Mouse (Mus musculus) CH12.LX (cell line): Measurements from ENCODE around the gene Gm36028. TPM values are rescaled to one million over a fixed set of nuclear protein-coding genes. Genes with fewer than 3 reads are reported as not detected.

Source experiments
- DNase-seq: peaks from one replicate; pipeline ENCODE4 v3.0.0-alpha.2; 2013; ENCODE audit errors: extremely low read depth
- H3K27ac ChIP-seq: 2 replicates; pipeline ENCODE4 v1.5.1; 2012; ENCODE audit warnings: low read depth, mild to moderate bottlenecking, control low read depth, moderate library complexity; ENCODE audit not compliant: insufficient read depth
- H3K27me3 ChIP-seq: replicated peaks from 2 replicates; pipeline ENCODE3; 2012; ENCODE audit warnings: inconsistent platforms
- H3K36me3 ChIP-seq, 2 experiments: replicated peaks in 1 of 2; 2 replicates each; pipeline versions ENCODE3 to v1.6.1; 2012; ENCODE audit warnings: inconsistent platforms in 1 of 2, low read length in 1 of 2, mild to moderate bottlenecking in 1 of 2, mixed read lengths in 1 of 2, moderate library complexity in 1 of 2; ENCODE audit not compliant: control insufficient read depth in 1 of 2, insufficient read depth in 1 of 2
- H3K4me1 ChIP-seq, 2 experiments: 2 replicates each; pipeline ENCODE4 v1.6.1; 2012; ENCODE audit warnings: inconsistent platforms in 1 of 2, moderate library complexity in 1 of 2; ENCODE audit not compliant: insufficient read depth in 2 of 2, control insufficient read depth in 1 of 2
- H3K4me2 ChIP-seq: 2 replicates; pipeline ENCODE4 v1.6.1; 2012; ENCODE audit warnings: low read depth, mild to moderate bottlenecking, control low read depth; ENCODE audit not compliant: poor library complexity, insufficient read depth, severe bottlenecking
- H3K4me3 ChIP-seq, 3 experiments: fragments of 150-350 bp in 1 of 3; sonication (generic) in 1 of 3; replicated peaks in 1 of 3; 2 replicates each; pipeline versions ENCODE3 to v1.5.1; 2011 to 2012; ENCODE audit warnings: low read depth in 2 of 3, low read length in 2 of 3, mild to moderate bottlenecking in 2 of 3, moderate library complexity in 2 of 3, control low read depth in 1 of 3, improper control_type of control experiment in 1 of 3, inconsistent platforms in 1 of 3, mixed read lengths in 1 of 3; ENCODE audit not compliant: poor library complexity in 1 of 3
- H3K79me2 ChIP-seq: replicated peaks from 2 replicates; pipeline ENCODE4 v1.6.1; 2012; ENCODE audit warnings: mild to moderate bottlenecking, moderate library complexity; ENCODE audit not compliant: control insufficient read depth, poor library complexity, insufficient read depth, severe bottlenecking; ENCODE audit errors: extremely low read depth
- H3K9ac ChIP-seq: 2 replicates; pipeline ENCODE4 v1.6.1; 2012; ENCODE audit warnings: low read depth, mild to moderate bottlenecking, control low read depth, moderate library complexity; ENCODE audit not compliant: insufficient read depth
- H3K9me3 ChIP-seq: replicated peaks from 2 replicates; pipeline ENCODE3; 2012; ENCODE audit warnings: low read length, inconsistent platforms, mixed read lengths
- E2F4 ChIP-seq: IDR thresholded peaks from 2 replicates; pipeline ENCODE4 v1.6.1; 2011; ENCODE audit warnings: low read depth, low read length, improper control_type of control experiment; ENCODE audit not compliant: insufficient replicate concordance
- ELF1 ChIP-seq: IDR thresholded peaks from 2 replicates; pipeline ENCODE4 v1.6.1; 2014; ENCODE audit warnings: low read depth, mild to moderate bottlenecking, inconsistent platforms, low read length, improper control_type of control experiment
- EP300 ChIP-seq: IDR thresholded peaks from 2 replicates; pipeline ENCODE4 v1.6.1; 2011; ENCODE audit warnings: low read length, improper control_type of control experiment
- GABPA ChIP-seq: IDR thresholded peaks from 2 replicates; pipeline ENCODE4 v1.6.1; 2012; ENCODE audit warnings: low read depth, low read length, improper control_type of control experiment, inconsistent platforms; ENCODE audit not compliant: insufficient replicate concordance
- HCFC1 ChIP-seq: IDR thresholded peaks from 2 replicates; pipeline ENCODE4 v1.6.1; 2012; ENCODE audit warnings: low read depth, mild to moderate bottlenecking, inconsistent platforms, low read length, improper control_type of control experiment
- IRF4 ChIP-seq: IDR thresholded peaks from 2 replicates; pipeline ENCODE4 v1.6.1; 2014; ENCODE audit warnings: low read depth, mild to moderate bottlenecking, inconsistent platforms, low read length, improper control_type of control experiment
- KAT2A ChIP-seq: IDR thresholded peaks from 2 replicates; pipeline ENCODE4 v1.6.1; 2012; ENCODE audit warnings: low read length, improper control_type of control experiment, inconsistent platforms; ENCODE audit not compliant: insufficient replicate concordance
- MAFK ChIP-seq: IDR thresholded peaks from 2 replicates; pipeline ENCODE4 v1.6.1; 2011; ENCODE audit warnings: low read length, improper control_type of control experiment; ENCODE audit not compliant: insufficient replicate concordance
- MEF2A ChIP-seq: IDR thresholded peaks from 2 replicates; pipeline ENCODE4 v1.6.1; 2014; ENCODE audit warnings: low read depth, mild to moderate bottlenecking, inconsistent platforms, low read length, improper control_type of control experiment, borderline replicate concordance
- NELFE ChIP-seq: IDR thresholded peaks from 2 replicates; pipeline ENCODE4 v1.6.1; 2011; ENCODE audit warnings: low read depth, low read length, improper control_type of control experiment
- NRF1 ChIP-seq: IDR thresholded peaks from 2 replicates; pipeline ENCODE4 v1.6.1; 2014; ENCODE audit warnings: low read depth, mild to moderate bottlenecking, inconsistent platforms, low read length, improper control_type of control experiment, moderate library complexity
- POLR2A ChIP-seq: IDR thresholded peaks from 2 replicates; pipeline ENCODE4 v1.6.1; 2011; ENCODE audit warnings: low read depth, mild to moderate bottlenecking, improper control_type of control experiment, low read length
- POLR2AphosphoS2 ChIP-seq: IDR thresholded peaks from 2 replicates; pipeline ENCODE4 v1.6.1; 2011; ENCODE audit warnings: low read depth, low read length, improper control_type of control experiment
- RAD21 ChIP-seq: IDR thresholded peaks from 2 replicates; pipeline ENCODE4 v1.6.1; 2011; ENCODE audit warnings: low read depth, mild to moderate bottlenecking, low read length, improper control_type of control experiment, moderate library complexity
- SIN3A ChIP-seq: IDR thresholded peaks from 2 replicates; pipeline ENCODE4 v1.6.1; 2012; ENCODE audit warnings: low read length, improper control_type of control experiment, inconsistent platforms
- TCF12 ChIP-seq: IDR thresholded peaks from 2 replicates; pipeline ENCODE4 v1.6.1; 2014; ENCODE audit warnings: low read depth, mild to moderate bottlenecking, inconsistent platforms, low read length, improper control_type of control experiment
- UBTF ChIP-seq: IDR thresholded peaks from 2 replicates; pipeline ENCODE4 v1.6.1; 2012; ENCODE audit warnings: low read depth, mild to moderate bottlenecking, inconsistent platforms, low read length, improper control_type of control experiment, moderate library complexity
- ZC3H11A ChIP-seq: IDR thresholded peaks from 2 replicates; pipeline ENCODE4 v1.6.1; 2012; ENCODE audit warnings: low read depth, mild to moderate bottlenecking, inconsistent platforms, low read length, improper control_type of control experiment
- ZMIZ1 ChIP-seq: IDR thresholded peaks from 2 replicates; pipeline ENCODE4 v1.6.1; 2012; ENCODE audit warnings: low read depth, mild to moderate bottlenecking, inconsistent platforms, low read length, improper control_type of control experiment
- dilution Hi-C: fragments of 300-500 bp; cut with MboI; formaldehyde crosslinking; loops from 2 replicates; pipeline ENCODE4 v1.14.3; 2020; ENCODE audit warnings: low sequenced_read_pairs; ENCODE audit not compliant: extremely low pct_unique_long_range_greater_than_20kb, extremely low pct_ligation_motif_present
- in situ Hi-C: fragments of 300-500 bp; cut with MboI; formaldehyde crosslinking; loops from 3 replicates; pipeline ENCODE4 v1.14.3; 2019; ENCODE audit warnings: low sequenced_read_pairs, low pct_ligation_motif_present, low pct_unique_long_range_greater_than_20kb, mixed read lengths
- polyA plus RNA-seq: library from polyadenylated mRNA; unstranded; fragments of >175 nt; gene quantifications from 2 replicates; pipeline ENCODE4 v1.2.1, GENCODE M21; 2012; ENCODE audit warnings: low read depth; ENCODE audit not compliant: insufficient read length
- total RNA-seq, 2 experiments: library from RNA; depleted of rRNA; stranded (reverse); fragments of 300-350 nt in 1 of 2; fragments of >200 nt in 1 of 2; gene quantifications; 2 replicates each; pipeline ENCODE4 v1.2.3; 2012 to 2014

Gene Gm36028
- total and polyA plus RNA-seq, 3 experiments, result not detected

- in situ Hi-C loops, result no loop called here
Observed at GRCm38 (mm10) chr16:37888986-37889385, 28.0 kb upstream of the Gm36028 start.

DNA sequence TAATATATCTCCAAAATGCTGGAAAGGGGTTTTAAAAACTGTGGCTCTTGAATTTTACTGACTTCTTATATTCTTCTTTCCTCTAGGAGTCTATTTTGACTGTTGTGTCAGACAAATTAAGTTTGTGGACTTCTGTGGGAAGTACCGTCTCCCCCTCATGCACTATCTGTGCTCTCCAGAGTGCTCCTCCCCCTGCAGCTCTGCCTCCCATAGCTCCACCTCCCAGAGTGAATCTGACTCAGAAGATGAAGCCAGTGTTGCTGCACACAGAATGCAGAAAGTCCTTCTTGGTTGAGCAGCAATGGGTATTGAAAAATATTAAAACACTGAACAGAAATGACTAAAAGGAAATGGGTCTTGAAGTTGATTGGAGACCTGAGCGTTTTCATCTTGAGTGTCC is 20.2 kb upstream of the Gm36028 start:
- no peak overlapping the region for H3K9ac ChIP-seq
- H3K27ac ChIP-seq, result no peak overlapping the region
- no peak for DNase-seq
- H3K4me1 ChIP-seq, result peaks cover 0 to 8% of the 10 kb centered on the region in 2 experiments; a peak in 1 of 4 replicates
- peaks cover 9% of the 10 kb centered on the region for H3K79me2 ChIP-seq
- dilution Hi-C loops (no loop called here), in situ Hi-C loops (no loop called here)
- H3K9me3 ChIP-seq, result no peaks in the 10 kb centered on the region
- no peak overlapping the region for H3K4me3 ChIP-seq
- TF ChIP-seq NELFE (no peak), KAT2A (no peak), POLR2A (no peak), TCF12 (no peak), ELF1 (no peak), NRF1 (no peak), ZC3H11A (no peak), UBTF (no peak), E2F4 (no peak), MEF2A (no peak), EP300 (no peak), ZMIZ1 (no peak), IRF4 (no peak)
- H3K36me3 ChIP-seq, result peaks cover 50 to 82% of the 10 kb centered on the region in 2 experiments
- no peak overlapping the region for H3K4me2 ChIP-seq
- no peaks in the 10 kb centered on the region for H3K27me3 ChIP-seq

More at GRCm38 (mm10) chr16:37888986-37889385, 28.0 kb upstream of the Gm36028 start:
- no peak for DNase-seq
- H3K36me3 ChIP-seq, result peaks cover 2 to 10% of the 10 kb centered on the region in 2 experiments
- no peak overlapping the region for H3K27ac ChIP-seq
- no peak overlapping the region for H3K9ac ChIP-seq
- no peaks in the 10 kb centered on the region for H3K27me3 ChIP-seq
- no peaks in the 10 kb centered on the region for H3K9me3 ChIP-seq
- H3K4me3 ChIP-seq, result no peak overlapping the region
- TF ChIP-seq EP300, result no peak
- TF ChIP-seq MAFK, result no peak
- no peak for TF ChIP-seq GABPA
- TF ChIP-seq RAD21, result no peak
- no peak for TF ChIP-seq POLR2AphosphoS2
- TF ChIP-seq IRF4, result no peak
- no peak for TF ChIP-seq SIN3A
- no peak for TF ChIP-seq HCFC1
- TF ChIP-seq TCF12, result no peak
- no peaks in the 10 kb centered on the region for H3K79me2 ChIP-seq
- dilution Hi-C loops, result no loop called here
- no peak overlapping the region for H3K4me2 ChIP-seq
- peaks cover 0 to 14% of the 10 kb centered on the region in 2 experiments; a peak in 2 of 4 replicates for H3K4me1 ChIP-seq
